Mouse (Mus musculus) neural tube, embryonic 13.5 days (tissue): Measurements from ENCODE around the gene Panx3. TPM values are rescaled to one million over a fixed set of nuclear protein-coding genes. Genes with fewer than 3 reads are reported as not detected.

Experiments
- ATAC-seq: fragments of 200-750 bp; cut with Nextera tagmentation; 2 replicates; pipeline ENCODE4 v1.8.0; 2017; ENCODE audit warnings: low read depth, mild to moderate bottlenecking, moderate TSS enrichment, moderate library complexity
- H3K27ac ChIP-seq: fragments of 300-500 bp; sonication (generic); replicated peaks from 2 replicates; pipeline ENCODE4 v1.5.1; 2015; ENCODE audit warnings: moderate library complexity, mild to moderate bottlenecking, inconsistent platforms
- H3K27me3 ChIP-seq: fragments of 300-500 bp; sonication (generic); 2 replicates; pipeline ENCODE4 v1.6.1; 2015; ENCODE audit warnings: mild to moderate bottlenecking, inconsistent platforms
- H3K36me3 ChIP-seq: fragments of 300-500 bp; sonication (generic); 2 replicates; pipeline ENCODE4 v1.6.1; 2015; ENCODE audit warnings: mild to moderate bottlenecking, inconsistent platforms
- H3K4me1 ChIP-seq: fragments of 300-500 bp; sonication (generic); replicated peaks from 2 replicates; pipeline ENCODE4 v1.6.1; 2015; ENCODE audit warnings: inconsistent platforms
- H3K4me2 ChIP-seq: fragments of 300-500 bp; sonication (generic); 2 replicates; pipeline ENCODE4 v1.6.1; 2015; ENCODE audit warnings: inconsistent platforms, mild to moderate bottlenecking, moderate library complexity
- H3K4me3 ChIP-seq: fragments of 300-500 bp; sonication (generic); 2 replicates; pipeline ENCODE4 v1.5.1; 2015; ENCODE audit warnings: mild to moderate bottlenecking, inconsistent platforms
- H3K9ac ChIP-seq: fragments of 300-500 bp; sonication (generic); 2 replicates; pipeline ENCODE4 v1.6.1; 2015; ENCODE audit warnings: moderate library complexity, mild to moderate bottlenecking, inconsistent platforms
- H3K9me3 ChIP-seq: fragments of 300-500 bp; sonication (generic); 2 replicates; pipeline ENCODE4 v1.6.1; 2016; ENCODE audit warnings: inconsistent platforms
- WGBS: fragments of 180-500 bp; shearing (Covaris S2); methylation state at CpG from one replicate; pipeline ENCODE4 v1.1.7; 2015; 5-methylcytosine and 5-hydroxymethylcytosine counted together
- polyA plus RNA-seq: library from polyadenylated mRNA; unstranded; fragments of >200 nt; fragmentation: Nextera tagmentation; extraction: Ambion mirVana; gene quantifications from 2 replicates; pipeline ENCODE4 v1.2.1, GENCODE M21; 2015

Gene Panx3
- polyA plus RNA-seq = 0.22 TPM in 1 of 2 replicates, not detected in the other

- H3K27ac ChIP-seq = no peak within 1 kb of the TSS
- H3K9ac ChIP-seq = no peak within 1 kb of the TSS
- no peaks in the 10 kb centered on the region for H3K9me3 ChIP-seq
- no peak for ATAC-seq
- no peaks in the 10 kb centered on the region for H3K36me3 ChIP-seq
- H3K4me1 ChIP-seq = no peaks in the 10 kb centered on the region
- H3K4me3 ChIP-seq = no peak within 1 kb of the TSS
- H3K4me2 ChIP-seq = no peak within 1 kb of the TSS
- H3K27me3 ChIP-seq = no peaks in the 10 kb centered on the region
- WGBS = 68% methylated on average over 6 of the region's 6 CpGs
Measured at GRCm38 (mm10) chr9:37669115-37669514, at the start of gene Panx3. Gene Panx3, minus strand, starts transcription at chr9:37669235.

- Histone ChIP-seq H3K27me3 (no peaks in the 10 kb centered on the region), H3K4me2 (no peak within 1 kb of the TSS), H3K4me1 (no peaks in the 10 kb centered on the region), H3K9ac (no peak within 1 kb of the TSS), H3K9me3 (no peaks in the 10 kb centered on the region), H3K36me3 (no peaks in the 10 kb centered on the region), H3K4me3 (no peak within 1 kb of the TSS), H3K27ac (no peak within 1 kb of the TSS)
- no peak for ATAC-seq
- 89% methylated on average over 1 of the region's 1 CpGs for WGBS
Measured at GRCm38 (mm10) chr9:37716150-37716549, 47.1 kb upstream of the Panx3 start, which contains the start of gene Olfr160. Gene Olfr160, minus strand, starts transcription at chr9:37716250.

GRCm38 (mm10) chr9:37689970-37690686 is 21.1 kb upstream of the Panx3 start:
- no peaks in the 10 kb centered on the region for H3K27me3 ChIP-seq
- no peaks in the 10 kb centered on the region for H3K4me1 ChIP-seq
- H3K27ac ChIP-seq = no peak overlapping the region
- H3K36me3 ChIP-seq = no peaks in the 10 kb centered on the region
- 62% methylated on average over 5 of the region's 5 CpGs for WGBS
- H3K4me3 ChIP-seq = no peak overlapping the region
- no peak overlapping the region for H3K4me2 ChIP-seq
- no peak overlapping the region for H3K9ac ChIP-seq
- H3K9me3 ChIP-seq = no peaks in the 10 kb centered on the region
- no peak for ATAC-seq

GRCm38 (mm10) chr9:37687941-37688303 is 18.9 kb upstream of the Panx3 start:
- H3K9me3 ChIP-seq = no peaks in the 10 kb centered on the region
- ATAC-seq = no peak
- no peaks in the 10 kb centered on the region for H3K36me3 ChIP-seq
- no peak overlapping the region for H3K4me2 ChIP-seq
- 59% methylated on average over 3 of the region's 3 CpGs for WGBS
- H3K9ac ChIP-seq = no peak overlapping the region
- no peaks in the 10 kb centered on the region for H3K4me1 ChIP-seq
- no peak overlapping the region for H3K4me3 ChIP-seq
- no peak overlapping the region for H3K27ac ChIP-seq
- H3K27me3 ChIP-seq = no peaks in the 10 kb centered on the region

GRCm38 (mm10) chr9:37687288-37687940 is 18.4 kb upstream of the Panx3 start:
- H3K9me3 ChIP-seq = no peaks in the 10 kb centered on the region
- H3K36me3 ChIP-seq = no peaks in the 10 kb centered on the region
- H3K4me1 ChIP-seq = no peaks in the 10 kb centered on the region
- no peaks in the 10 kb centered on the region for H3K27me3 ChIP-seq
- H3K27ac ChIP-seq = no peak overlapping the region
- no peak overlapping the region for H3K4me3 ChIP-seq
- ATAC-seq = no peak
- H3K4me2 ChIP-seq = no peak overlapping the region
- WGBS = 72% methylated on average over 3 of the region's 3 CpGs
- H3K9ac ChIP-seq = no peak overlapping the region

- Histone ChIP-seq H3K9ac (no peak overlapping the region), H3K27me3 (no peaks in the 10 kb centered on the region), H3K4me2 (no peak overlapping the region), H3K36me3 (no peaks in the 10 kb centered on the region), H3K4me1 (no peaks in the 10 kb centered on the region), H3K9me3 (no peaks in the 10 kb centered on the region), H3K27ac (no peak overlapping the region), H3K4me3 (no peak overlapping the region)
- ATAC-seq = no peak
- WGBS = 100% methylated on average over 1 of the region's 1 CpGs
Measured at GRCm38 (mm10) chr9:37681123-37681522, 12.1 kb upstream of the Panx3 start.

- H3K27ac ChIP-seq = no peak overlapping the region
- H3K9ac ChIP-seq = no peak overlapping the region
- H3K9me3 ChIP-seq = no peaks in the 10 kb centered on the region
- H3K4me3 ChIP-seq = no peak overlapping the region
- 74% methylated on average over 4 of the region's 4 CpGs for WGBS
- no peaks in the 10 kb centered on the region for H3K36me3 ChIP-seq
- no peaks in the 10 kb centered on the region for H3K4me1 ChIP-seq
- H3K4me2 ChIP-seq = no peak overlapping the region
- no peaks in the 10 kb centered on the region for H3K27me3 ChIP-seq
- ATAC-seq = no peak
Measured at GRCm38 (mm10) chr9:37675287-37675686, 6.3 kb upstream of the Panx3 start.

GRCm38 (mm10) chr9:37670261-37670660 is 1.2 kb upstream of the Panx3 start:
- Histone ChIP-seq H3K36me3 (no peaks in the 10 kb centered on the region), H3K27ac (no peak overlapping the region), H3K4me3 (no peak overlapping the region), H3K9ac (no peak overlapping the region), H3K27me3 (no peaks in the 10 kb centered on the region), H3K9me3 (no peaks in the 10 kb centered on the region), H3K4me2 (no peak overlapping the region), H3K4me1 (no peaks in the 10 kb centered on the region)
- WGBS = 91% methylated on average over 3 of the region's 3 CpGs
- ATAC-seq = no peak

GRCm38 (mm10) chr9:37669678-37670077 is 643 bp upstream of the Panx3 start:
- no peak for ATAC-seq
- Histone ChIP-seq H3K9me3 (no peaks in the 10 kb centered on the region), H3K36me3 (no peaks in the 10 kb centered on the region), H3K4me3 (no peak overlapping the region), H3K27ac (no peak overlapping the region), H3K4me1 (no peaks in the 10 kb centered on the region), H3K9ac (no peak overlapping the region), H3K27me3 (no peaks in the 10 kb centered on the region), H3K4me2 (no peak overlapping the region)
- WGBS = 76% methylated on average over 4 of the region's 4 CpGs

- 84% methylated on average over 7 of the region's 7 CpGs for WGBS
Measured at GRCm38 (mm10) chr9:37666045-37666444, 3.0 kb downstream of the Panx3 start.

GRCm38 (mm10) chr9:37664604-37665003 is 4.4 kb downstream of the Panx3 start:
- no peaks in the 10 kb centered on the region for H3K9me3 ChIP-seq
- 95% methylated on average over 2 of the region's 2 CpGs for WGBS
- H3K27ac ChIP-seq = no peak overlapping the region
- H3K9ac ChIP-seq = no peak overlapping the region
- H3K4me1 ChIP-seq = no peaks in the 10 kb centered on the region
- peaks cover 3% of the 10 kb centered on the region; the same call in 1 of the 2 replicates for H3K27me3 ChIP-seq
- no peaks in the 10 kb centered on the region for H3K36me3 ChIP-seq
- ATAC-seq = no peak
- H3K4me3 ChIP-seq = no peak overlapping the region
- H3K4me2 ChIP-seq = no peak overlapping the region

More at GRCm38 (mm10) chr9:37666045-37666444, 3.0 kb downstream of the Panx3 start:
- Histone ChIP-seq H3K4me2 (no peak overlapping the region), H3K36me3 (no peaks in the 10 kb centered on the region), H3K4me1 (no peaks in the 10 kb centered on the region), H3K9ac (no peak overlapping the region), H3K27ac (no peak overlapping the region), H3K9me3 (no peaks in the 10 kb centered on the region), H3K27me3 (peaks cover 3% of the 10 kb centered on the region; the same call in 1 of the 2 replicates), H3K4me3 (no peak overlapping the region)
- no peak for ATAC-seq

GRCm38 (mm10) chr9:37663210-37663609 is 5.8 kb downstream of the Panx3 start:
- no peak for ATAC-seq
- 96% methylated on average over 1 of the region's 1 CpGs for WGBS
- no peak overlapping the region for H3K4me2 ChIP-seq

More at GRCm38 (mm10) chr9:37663210-37663609, 5.8 kb downstream of the Panx3 start:
- Histone ChIP-seq H3K4me3 (no peak overlapping the region), H3K4me1 (no peaks in the 10 kb centered on the region), H3K27ac (no peak overlapping the region), H3K9me3 (no peaks in the 10 kb centered on the region), H3K9ac (no peak overlapping the region), H3K27me3 (peaks cover 3% of the 10 kb centered on the region; the same call in 1 of the 2 replicates), H3K36me3 (no peaks in the 10 kb centered on the region)
